Mouse (Mus musculus): Measurements from ENCODE around the gene Snd1. TPM values are rescaled to one million over a fixed set of nuclear protein-coding genes. Genes with fewer than 3 reads are reported as not detected.

Snd1 gene
- polyA plus RNA-seq, 2 experiments = 31.5 to 43.2 TPM

- Histone ChIP-seq H3K4me3 (ENCODE audit: insufficient read depth in 1 of 2, low read depth in 2 of 2, low read length in 2 of 2) (no peak overlapping the region), H3K4me2 (ENCODE audit: low read depth) (no peak overlapping the region), H3K4me1 (replicated peaks; ENCODE audit: control insufficient read depth in 2 of 2, insufficient read depth in 2 of 2, low read length in 1 of 2) (peaks cover 0 to 3% of the 10 kb centered on the region in 2 experiments; a peak in 2 of 4 replicates), H3K36me3 (replicated peaks; ENCODE audit: control insufficient read depth, insufficient read depth, low read depth) (no peaks in the 10 kb centered on the region), H3K9me3 (ENCODE audit: control insufficient read depth, low read length) (no peaks in the 10 kb centered on the region), H3K27ac (no peak overlapping the region), H3K9ac (replicated peaks) (no peak overlapping the region), H3K27me3 (ENCODE audit: control insufficient read depth, insufficient read depth, low read length) (no peaks in the 10 kb centered on the region)
- 65% methylated on average over 4 of the region's 4 CpGs for WGBS (ENCODE audit: insufficient replicate concordance)
- no peak for TF ChIP-seq EP300 (IDR thresholded peaks at IDR 0.05; ENCODE audit: low read depth)
- TF ChIP-seq CTCF (IDR thresholded peaks at IDR 0.05; ENCODE audit: low read depth) = no peak
- DNase-seq (ENCODE audit: low read depth in 3 of 3, low spot score in 3 of 3) (no peak), ATAC-seq (ENCODE audit: insufficient read depth) (no peak)
These were observed 308.2 kb downstream of the Snd1 start for GRCm38 (mm10) chr6:28783082-28783647.

GRCm38 (mm10) chr6:28783953-28784352, 309.0 kb downstream of the Snd1 start:
- no peak overlapping the region for H3K9ac ChIP-seq (replicated peaks)
- DNase-seq (ENCODE audit: low read depth in 3 of 3, low spot score in 3 of 3) (no peak), ATAC-seq (ENCODE audit: insufficient read depth) (no peak)
- no peak overlapping the region for H3K27ac ChIP-seq
- no peak overlapping the region for H3K4me3 ChIP-seq (ENCODE audit: insufficient read depth in 1 of 2, low read depth in 2 of 2, low read length in 2 of 2)
- no peak for TF ChIP-seq EP300 (IDR thresholded peaks at IDR 0.05; ENCODE audit: low read depth)
- TF ChIP-seq CTCF (IDR thresholded peaks at IDR 0.05; ENCODE audit: low read depth) = no peak
- H3K4me1 ChIP-seq (replicated peaks; ENCODE audit: control insufficient read depth in 2 of 2, insufficient read depth in 2 of 2, low read length in 1 of 2) = peaks cover 0 to 3% of the 10 kb centered on the region in 2 experiments; a peak in 2 of 4 replicates
- no peaks in the 10 kb centered on the region for H3K9me3 ChIP-seq (ENCODE audit: control insufficient read depth, low read length)
- H3K27me3 ChIP-seq (ENCODE audit: control insufficient read depth, insufficient read depth, low read length) = no peaks in the 10 kb centered on the region
- no peak overlapping the region for H3K4me2 ChIP-seq (ENCODE audit: low read depth)
- no peaks in the 10 kb centered on the region for H3K36me3 ChIP-seq (replicated peaks; ENCODE audit: control insufficient read depth, insufficient read depth, low read depth)
- 65% methylated on average over 5 of the region's 5 CpGs for WGBS (ENCODE audit: insufficient replicate concordance)

GRCm38 (mm10) chr6:28785770-28786169, 310.8 kb downstream of the Snd1 start:
- Histone ChIP-seq H3K9me3 (ENCODE audit: control insufficient read depth, low read length) (no peaks in the 10 kb centered on the region), H3K4me3 (ENCODE audit: insufficient read depth in 1 of 2, low read depth in 2 of 2, low read length in 2 of 2) (no peak overlapping the region), H3K4me2 (ENCODE audit: low read depth) (no peak overlapping the region), H3K27ac (no peak overlapping the region), H3K4me1 (replicated peaks; ENCODE audit: control insufficient read depth in 2 of 2, insufficient read depth in 2 of 2, low read length in 1 of 2) (peaks cover 0 to 3% of the 10 kb centered on the region in 2 experiments; a peak in 2 of 4 replicates), H3K36me3 (replicated peaks; ENCODE audit: control insufficient read depth, insufficient read depth, low read depth) (no peaks in the 10 kb centered on the region), H3K9ac (replicated peaks) (no peak overlapping the region), H3K27me3 (ENCODE audit: control insufficient read depth, insufficient read depth, low read length) (no peaks in the 10 kb centered on the region)
- WGBS (ENCODE audit: insufficient replicate concordance) = 14% methylated on average over 8 of the region's 8 CpGs
- TF ChIP-seq CTCF (IDR thresholded peaks at IDR 0.05; ENCODE audit: low read depth) = no peak
- TF ChIP-seq EP300 (IDR thresholded peaks at IDR 0.05; ENCODE audit: low read depth) = no peak
- ATAC-seq (ENCODE audit: insufficient read depth) (0 out of 2 replicates have a peak, but pooled peaks have one; percentile 21), DNase-seq (ENCODE audit: low read depth in 3 of 3, low spot score in 3 of 3) (no peak)

- H3K4me1 ChIP-seq (replicated peaks; ENCODE audit: control insufficient read depth in 2 of 2, insufficient read depth in 2 of 2, low read length in 1 of 2) = peaks cover 0 to 5% of the 10 kb centered on the region in 2 experiments; a peak in 2 of 4 replicates
- no peak overlapping the region for H3K4me2 ChIP-seq (ENCODE audit: low read depth)
- TF ChIP-seq EP300 (IDR thresholded peaks at IDR 0.05; ENCODE audit: low read depth) (no peak), CTCF (IDR thresholded peaks at IDR 0.05; ENCODE audit: low read depth) (no peak)
- H3K9ac ChIP-seq (replicated peaks) = no peak overlapping the region; the same call in 1 of the 2 replicates
- no peaks in the 10 kb centered on the region for H3K9me3 ChIP-seq (ENCODE audit: control insufficient read depth, low read length)
- no peak overlapping the region for H3K27ac ChIP-seq
- H3K4me3 ChIP-seq (ENCODE audit: insufficient read depth in 1 of 2, low read depth in 2 of 2, low read length in 2 of 2) = no peak overlapping the region
- ATAC-seq (ENCODE audit: insufficient read depth) (no peak), DNase-seq (ENCODE audit: low read depth in 3 of 3, low spot score in 3 of 3) (no peak)
- no peaks in the 10 kb centered on the region for H3K27me3 ChIP-seq (ENCODE audit: control insufficient read depth, insufficient read depth, low read length)
- H3K36me3 ChIP-seq (replicated peaks; ENCODE audit: control insufficient read depth, insufficient read depth, low read depth) = no peaks in the 10 kb centered on the region
- 49% methylated on average over 6 of the region's 6 CpGs for WGBS (ENCODE audit: insufficient replicate concordance)
These were observed 312.2 kb downstream of the Snd1 start for GRCm38 (mm10) chr6:28787133-28787532.

GRCm38 (mm10) chr6:28789685-28790084, 314.7 kb downstream of the Snd1 start:
- no peaks in the 10 kb centered on the region for H3K36me3 ChIP-seq (replicated peaks; ENCODE audit: control insufficient read depth, insufficient read depth, low read depth)
- no peak overlapping the region for H3K9ac ChIP-seq (replicated peaks)
- ATAC-seq (ENCODE audit: insufficient read depth) (no peak), DNase-seq (ENCODE audit: low read depth in 3 of 3, low spot score in 3 of 3) (no peak)
- peaks cover 0 to 5% of the 10 kb centered on the region in 2 experiments; a peak in 2 of 4 replicates for H3K4me1 ChIP-seq (replicated peaks; ENCODE audit: control insufficient read depth in 2 of 2, insufficient read depth in 2 of 2, low read length in 1 of 2)
- H3K4me3 ChIP-seq (ENCODE audit: insufficient read depth in 1 of 2, low read depth in 2 of 2, low read length in 2 of 2) = no peak overlapping the region
- no peak overlapping the region for H3K27ac ChIP-seq
- no peak overlapping the region for H3K4me2 ChIP-seq (ENCODE audit: low read depth)
- H3K9me3 ChIP-seq (ENCODE audit: control insufficient read depth, low read length) = no peaks in the 10 kb centered on the region
- TF ChIP-seq EP300 (IDR thresholded peaks at IDR 0.05; ENCODE audit: low read depth) (no peak), CTCF (IDR thresholded peaks at IDR 0.05; ENCODE audit: low read depth) (no peak)
- H3K27me3 ChIP-seq (ENCODE audit: control insufficient read depth, insufficient read depth, low read length) = no peaks in the 10 kb centered on the region
- WGBS (ENCODE audit: insufficient replicate concordance) = 47% methylated on average over 4 of the region's 4 CpGs

Measured in liver, embryonic 14.5 days (tissue).